Mouse (Mus musculus): Measurements from ENCODE around the gene Tmc3.

DNA sequence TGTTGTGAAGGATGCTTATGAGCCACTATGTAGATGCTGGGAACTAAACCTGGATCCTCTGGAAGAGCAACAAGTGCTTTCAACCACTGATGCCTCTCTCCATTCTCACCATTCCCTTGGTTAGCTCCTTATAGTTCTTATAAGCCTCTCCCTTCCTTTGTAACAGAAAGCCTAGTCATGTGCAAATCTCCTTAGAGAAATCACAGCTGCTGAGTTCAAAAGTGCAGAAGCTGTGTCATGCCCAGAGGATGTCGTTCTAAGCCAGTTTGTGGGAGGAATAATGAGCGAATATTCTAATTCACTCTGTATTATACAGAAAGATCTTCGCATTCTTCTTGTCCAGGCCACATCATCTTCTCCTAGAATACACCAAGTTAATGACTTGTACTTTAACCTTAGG is 12.8 kb upstream of the Tmc3 start:
- TF ChIP-seq CTCF (IDR thresholded peaks at IDR 0.05) (no peak), EP300 (IDR thresholded peaks at IDR 0.05) (no peak)
